Mouse (Mus musculus): ENCODE results near the gene Ap1b1. TPM values are rescaled to one million over a fixed set of nuclear protein-coding genes. Genes with fewer than 3 reads are reported as not detected.

Ap1b1 gene
- polyA plus RNA-seq, 1 experiment from 2014 or later, result 48.9 TPM

GRCm38 (mm10) chr11:5009354-5010074 lies 22.9 kb downstream of the Ap1b1 start:
- H3K9ac ChIP-seq (ENCODE audit: low read depth, low read length), result no peak overlapping the region
- peaks cover 21% of the 10 kb centered on the region; the same call in 1 of the 2 replicates for H3K36me3 ChIP-seq (ENCODE audit: control insufficient read depth, insufficient read depth, low read length)
- H3K9me3 ChIP-seq (ENCODE audit: control insufficient read depth, low read length), result no peaks in the 10 kb centered on the region
- H3K27ac ChIP-seq (replicated peaks; ENCODE audit: low read depth, low read length), result no peak overlapping the region
- peak; percentile 45 for DNase-seq (ENCODE audit: low spot score)
- H3K4me1 ChIP-seq (ENCODE audit: control insufficient read depth, insufficient read depth, low read length), result no peaks in the 10 kb centered on the region
- WGBS, result 62% methylated on average over 3 of the region's 3 CpGs
- no peak overlapping the region for H3K4me3 ChIP-seq (ENCODE audit: low read depth, low read length)
- H3K27me3 ChIP-seq (replicated peaks; ENCODE audit: control insufficient read depth, insufficient read depth, low read length), result no peaks in the 10 kb centered on the region
- peak; percentile 33; the same call in 1 of the 2 replicates for ATAC-seq (ENCODE audit: low read depth)
- H3K4me2 ChIP-seq (ENCODE audit: low read depth, low read length), result no peak overlapping the region

GRCm38 (mm10) chr11:5010205-5010604 lies 23.6 kb downstream of the Ap1b1 start:
- H3K4me2 ChIP-seq (ENCODE audit: low read depth, low read length), result no peak overlapping the region
- H3K36me3 ChIP-seq (ENCODE audit: control insufficient read depth, insufficient read depth, low read length), result peaks cover 22% of the 10 kb centered on the region; the same call in 1 of the 2 replicates
- H3K4me3 ChIP-seq (ENCODE audit: low read depth, low read length), result no peak overlapping the region
- no peak overlapping the region for H3K27ac ChIP-seq (replicated peaks; ENCODE audit: low read depth, low read length)
- H3K9ac ChIP-seq (ENCODE audit: low read depth, low read length), result no peak overlapping the region
- no peak for ATAC-seq (ENCODE audit: low read depth)
- H3K27me3 ChIP-seq (replicated peaks; ENCODE audit: control insufficient read depth, insufficient read depth, low read length), result no peaks in the 10 kb centered on the region
- no peaks in the 10 kb centered on the region for H3K4me1 ChIP-seq (ENCODE audit: control insufficient read depth, insufficient read depth, low read length)
- no peaks in the 10 kb centered on the region for H3K9me3 ChIP-seq (ENCODE audit: control insufficient read depth, low read length)
- WGBS, result 83% methylated on average over 1 of the region's 1 CpGs
- no peak for DNase-seq (ENCODE audit: low spot score)

GRCm38 (mm10) chr11:5011480-5011879 lies 24.9 kb downstream of the Ap1b1 start:
- Histone ChIP-seq H3K36me3 (ENCODE audit: control insufficient read depth, insufficient read depth, low read length) (peaks cover 34% of the 10 kb centered on the region; the same call in 1 of the 2 replicates), H3K4me3 (ENCODE audit: low read depth, low read length) (no peak overlapping the region), H3K9ac (ENCODE audit: low read depth, low read length) (no peak overlapping the region), H3K27me3 (replicated peaks; ENCODE audit: control insufficient read depth, insufficient read depth, low read length) (no peaks in the 10 kb centered on the region), H3K4me1 (ENCODE audit: control insufficient read depth, insufficient read depth, low read length) (no peaks in the 10 kb centered on the region), H3K4me2 (ENCODE audit: low read depth, low read length) (no peak overlapping the region), H3K9me3 (ENCODE audit: control insufficient read depth, low read length) (no peaks in the 10 kb centered on the region), H3K27ac (replicated peaks; ENCODE audit: low read depth, low read length) (no peak overlapping the region)
- 88% methylated on average over 1 of the region's 1 CpGs for WGBS
- DNase-seq (ENCODE audit: low spot score) (no peak), ATAC-seq (ENCODE audit: low read depth) (no peak)

- 75% methylated on average over 5 of the region's 5 CpGs for WGBS
- Histone ChIP-seq H3K36me3 (ENCODE audit: control insufficient read depth, insufficient read depth, low read length) (peaks cover 42% of the 10 kb centered on the region), H3K4me2 (ENCODE audit: low read depth, low read length) (no peak overlapping the region), H3K9me3 (ENCODE audit: control insufficient read depth, low read length) (no peaks in the 10 kb centered on the region), H3K4me3 (ENCODE audit: low read depth, low read length) (no peak overlapping the region), H3K27ac (replicated peaks; ENCODE audit: low read depth, low read length) (no peak overlapping the region), H3K4me1 (ENCODE audit: control insufficient read depth, insufficient read depth, low read length) (no peaks in the 10 kb centered on the region), H3K9ac (ENCODE audit: low read depth, low read length) (no peak overlapping the region), H3K27me3 (replicated peaks; ENCODE audit: control insufficient read depth, insufficient read depth, low read length) (no peaks in the 10 kb centered on the region)
- DNase-seq (ENCODE audit: low spot score), result no peak
- no peak for ATAC-seq (ENCODE audit: low read depth)
These were observed 25.6 kb downstream of the Ap1b1 start for GRCm38 (mm10) chr11:5012213-5012715.

- Histone ChIP-seq H3K27ac (replicated peaks; ENCODE audit: low read depth, low read length) (no peak overlapping the region), H3K4me3 (ENCODE audit: low read depth, low read length) (no peak overlapping the region), H3K9me3 (ENCODE audit: control insufficient read depth, low read length) (no peaks in the 10 kb centered on the region), H3K27me3 (replicated peaks; ENCODE audit: control insufficient read depth, insufficient read depth, low read length) (no peaks in the 10 kb centered on the region), H3K4me2 (ENCODE audit: low read depth, low read length) (no peak overlapping the region), H3K36me3 (ENCODE audit: control insufficient read depth, insufficient read depth, low read length) (peaks cover 73% of the 10 kb centered on the region), H3K9ac (ENCODE audit: low read depth, low read length) (no peak overlapping the region), H3K4me1 (ENCODE audit: control insufficient read depth, insufficient read depth, low read length) (no peaks in the 10 kb centered on the region)
- ATAC-seq (ENCODE audit: low read depth), result no peak
- WGBS, result 66% methylated on average over 2 of the region's 2 CpGs
- peak; percentile 11 for DNase-seq (ENCODE audit: low spot score)
These were observed 29.1 kb downstream of the Ap1b1 start for GRCm38 (mm10) chr11:5015720-5016119.

GRCm38 (mm10) chr11:5016286-5016685 lies 29.7 kb downstream of the Ap1b1 start:
- no peak overlapping the region for H3K27ac ChIP-seq (replicated peaks; ENCODE audit: low read depth, low read length)
- 89% methylated on average over 5 of the region's 5 CpGs for whole genome bisulfite sequencing
- ATAC-seq (ENCODE audit: low read depth) (no peak), DNase-seq (ENCODE audit: low spot score) (no peak)
- H3K36me3 ChIP-seq (ENCODE audit: control insufficient read depth, insufficient read depth, low read length), result peaks cover 74% of the 10 kb centered on the region
- no peak overlapping the region for H3K4me2 ChIP-seq (ENCODE audit: low read depth, low read length)
- no peak overlapping the region for H3K4me3 ChIP-seq (ENCODE audit: low read depth, low read length)
- H3K4me1 ChIP-seq (ENCODE audit: control insufficient read depth, insufficient read depth, low read length), result no peaks in the 10 kb centered on the region
- no peak overlapping the region for H3K9ac ChIP-seq (ENCODE audit: low read depth, low read length)
- no peaks in the 10 kb centered on the region for H3K27me3 ChIP-seq (replicated peaks; ENCODE audit: control insufficient read depth, insufficient read depth, low read length)
- no peaks in the 10 kb centered on the region for H3K9me3 ChIP-seq (ENCODE audit: control insufficient read depth, low read length)

- no peaks in the 10 kb centered on the region for H3K4me1 ChIP-seq (ENCODE audit: control insufficient read depth, insufficient read depth, low read length)
- WGBS, result 54% methylated on average over 6 of the region's 6 CpGs
- H3K9ac ChIP-seq (ENCODE audit: low read depth, low read length), result no peak overlapping the region
- H3K27ac ChIP-seq (replicated peaks; ENCODE audit: low read depth, low read length), result no peak overlapping the region
- ATAC-seq (ENCODE audit: low read depth), result no peak
- H3K4me3 ChIP-seq (ENCODE audit: low read depth, low read length), result no peak overlapping the region
- H3K36me3 ChIP-seq (ENCODE audit: control insufficient read depth, insufficient read depth, low read length), result peaks cover 75% of the 10 kb centered on the region
- no peak for DNase-seq (ENCODE audit: low spot score)
- no peaks in the 10 kb centered on the region for H3K27me3 ChIP-seq (replicated peaks; ENCODE audit: control insufficient read depth, insufficient read depth, low read length)
- H3K4me2 ChIP-seq (ENCODE audit: low read depth, low read length), result no peak overlapping the region
- no peaks in the 10 kb centered on the region for H3K9me3 ChIP-seq (ENCODE audit: control insufficient read depth, low read length)
These were observed 30.9 kb downstream of the Ap1b1 start for GRCm38 (mm10) chr11:5017506-5017905.

GRCm38 (mm10) chr11:5025108-5025507 lies 38.5 kb downstream of the Ap1b1 start:
- H3K4me2 ChIP-seq (ENCODE audit: low read depth, low read length), result no peak overlapping the region
- no peaks in the 10 kb centered on the region for H3K27me3 ChIP-seq (replicated peaks; ENCODE audit: control insufficient read depth, insufficient read depth, low read length)
- ATAC-seq (ENCODE audit: low read depth), result no peak
- H3K4me1 ChIP-seq (ENCODE audit: control insufficient read depth, insufficient read depth, low read length), result no peaks in the 10 kb centered on the region
- H3K4me3 ChIP-seq (ENCODE audit: low read depth, low read length), result no peak overlapping the region
- peaks cover 80% of the 10 kb centered on the region for H3K36me3 ChIP-seq (ENCODE audit: control insufficient read depth, insufficient read depth, low read length)
- no peaks in the 10 kb centered on the region for H3K9me3 ChIP-seq (ENCODE audit: control insufficient read depth, low read length)
- no peak overlapping the region for H3K27ac ChIP-seq (replicated peaks; ENCODE audit: low read depth, low read length)
- DNase-seq (ENCODE audit: low spot score), result no peak
- whole genome bisulfite sequencing, result 93% methylated on average over 1 of the region's 1 CpGs
- no peak overlapping the region for H3K9ac ChIP-seq (ENCODE audit: low read depth, low read length)

- Histone ChIP-seq H3K4me1 (ENCODE audit: control insufficient read depth, insufficient read depth, low read length) (no peaks in the 10 kb centered on the region), H3K4me2 (ENCODE audit: low read depth, low read length) (no peak overlapping the region), H3K9ac (ENCODE audit: low read depth, low read length) (no peak overlapping the region), H3K9me3 (ENCODE audit: control insufficient read depth, low read length) (no peaks in the 10 kb centered on the region), H3K4me3 (ENCODE audit: low read depth, low read length) (no peak overlapping the region), H3K36me3 (ENCODE audit: control insufficient read depth, insufficient read depth, low read length) (peaks cover 91% of the 10 kb centered on the region), H3K27me3 (replicated peaks; ENCODE audit: control insufficient read depth, insufficient read depth, low read length) (no peaks in the 10 kb centered on the region), H3K27ac (replicated peaks; ENCODE audit: low read depth, low read length) (no peak overlapping the region)
- ATAC-seq (ENCODE audit: low read depth) (no peak), DNase-seq (ENCODE audit: low spot score) (no peak)
- 94% methylated on average over 7 of the region's 7 CpGs for WGBS
These were observed 41.6 kb downstream of the Ap1b1 start for GRCm38 (mm10) chr11:5028228-5028627.
